Mouse (Mus musculus) embryo, embryonic 11 days (tissue): ENCODE measurements around the gene Psma6.
"Not testable (repeated sequence)": the region's sequence is repeated elsewhere in the genome, so short reads cannot be mapped to it uniquely, and the experiment has no call there.

Source experiments
- DNase-seq: peaks from one replicate; pipeline ENCODE4 v3.0.0-alpha.2; 2015

Psma6 gene

DNA sequence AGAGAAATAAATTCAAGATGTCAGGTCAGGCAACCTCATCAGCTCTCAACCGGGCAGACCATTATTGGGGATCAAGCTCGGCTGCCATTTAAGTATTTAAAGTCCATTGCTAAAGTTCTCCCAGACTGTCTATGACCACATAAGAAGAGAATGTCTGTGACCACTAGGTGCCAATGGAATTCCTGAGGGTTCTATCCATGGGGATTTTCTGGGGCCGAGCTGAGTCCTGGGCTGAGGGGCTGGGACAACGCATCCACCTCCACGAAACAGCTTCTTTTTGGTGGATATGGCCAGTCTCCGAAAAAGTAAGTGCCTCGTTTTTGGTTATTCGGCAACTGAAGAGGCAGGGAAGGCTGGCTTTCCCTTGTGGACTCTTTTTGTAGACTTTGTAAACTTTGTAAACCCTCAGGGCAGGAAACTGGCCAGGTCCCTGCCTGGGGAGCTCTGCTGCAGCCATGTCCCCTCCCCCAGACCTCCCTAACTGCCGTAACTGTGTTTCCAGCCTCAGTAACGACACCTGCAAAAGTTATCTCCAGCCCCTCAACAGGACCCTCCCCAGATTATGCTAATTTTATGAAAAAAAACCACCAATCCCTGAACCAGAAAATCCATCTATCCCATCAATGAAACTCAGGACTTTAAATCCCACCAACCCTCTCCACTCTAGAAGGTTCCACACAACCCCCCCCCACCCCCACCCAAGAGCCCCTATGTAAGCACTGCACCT, at the start of gene Psma6:
Gene Psma6 (plus strand): TSS at position 200 of the 727 bp plus-strand sequence.
- DNase-seq, result no peak

DNA sequence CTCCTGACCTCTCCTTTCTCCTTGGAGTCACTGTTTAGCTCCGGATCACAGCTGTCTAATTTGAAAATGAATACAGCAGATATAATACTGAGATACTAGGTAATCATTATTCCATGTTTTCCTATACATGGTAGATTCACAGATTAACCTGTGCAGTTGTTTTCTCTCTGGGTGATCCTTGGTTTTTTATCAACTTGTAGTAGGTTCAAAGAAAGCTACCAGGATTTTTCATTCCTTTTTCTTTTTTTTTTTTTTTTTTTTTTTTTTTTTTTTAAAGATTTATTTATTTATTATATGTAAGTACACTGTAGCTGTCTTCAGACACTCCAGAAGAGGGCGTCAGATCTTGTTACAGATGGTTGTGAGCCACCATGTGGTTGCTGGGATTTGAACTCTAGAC, 45.5 kb upstream of the Psma6 start:
- not testable (repeated sequence) for DNase-seq

GRCm38 (mm10) chr12:55343045-55343444, 41.0 kb upstream of the Psma6 start:
- DNase-seq, result not testable (repeated sequence)

DNA sequence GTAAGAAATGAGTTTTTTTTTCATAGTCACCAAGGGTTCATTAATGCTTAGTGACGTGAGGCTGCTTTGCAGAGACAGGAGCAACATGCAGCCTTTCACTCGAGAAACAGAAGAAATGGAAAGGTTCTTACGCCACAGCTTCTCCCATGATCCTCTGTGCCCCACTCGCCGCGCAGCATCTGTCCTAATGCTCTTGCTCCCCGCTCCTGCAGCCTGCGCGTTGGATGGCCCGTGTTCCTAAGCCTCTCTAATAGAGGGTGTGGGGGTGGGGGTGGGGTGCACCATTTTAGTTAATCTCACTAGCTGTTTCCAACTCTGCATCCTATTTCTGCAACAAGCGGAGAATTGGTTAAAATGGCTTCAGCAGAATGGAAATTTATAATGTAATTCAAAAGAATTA, 40.0 kb upstream of the Psma6 start:
- DNase-seq, result no peak

- peak; percentile 17 for DNase-seq
Measured at GRCm38 (mm10) chr12:55344583-55344982, 39.4 kb upstream of the Psma6 start.

- DNase-seq, result no peak
Measured at GRCm38 (mm10) chr12:55353423-55353822, 30.6 kb upstream of the Psma6 start.

DNA sequence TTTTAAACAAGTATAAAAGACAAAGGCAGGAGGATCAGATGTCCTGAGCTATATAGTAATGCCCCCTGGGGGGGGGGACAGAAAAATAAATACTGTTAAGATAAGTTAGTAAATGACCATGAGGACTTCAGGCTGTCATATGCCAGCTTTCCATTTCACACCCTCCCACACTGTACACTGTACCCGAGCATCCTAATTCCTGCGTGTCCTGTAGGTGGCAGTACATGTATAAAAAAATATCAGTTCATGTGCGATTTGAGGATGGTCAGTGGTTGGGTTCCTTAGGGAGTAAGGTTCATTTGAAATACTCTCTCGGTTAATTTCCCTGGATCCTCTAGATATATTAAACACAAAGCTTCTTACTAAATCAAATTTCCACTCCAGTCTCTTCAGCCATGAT, 29.1 kb upstream of the Psma6 start:
- peak; percentile 58 for DNase-seq

DNA sequence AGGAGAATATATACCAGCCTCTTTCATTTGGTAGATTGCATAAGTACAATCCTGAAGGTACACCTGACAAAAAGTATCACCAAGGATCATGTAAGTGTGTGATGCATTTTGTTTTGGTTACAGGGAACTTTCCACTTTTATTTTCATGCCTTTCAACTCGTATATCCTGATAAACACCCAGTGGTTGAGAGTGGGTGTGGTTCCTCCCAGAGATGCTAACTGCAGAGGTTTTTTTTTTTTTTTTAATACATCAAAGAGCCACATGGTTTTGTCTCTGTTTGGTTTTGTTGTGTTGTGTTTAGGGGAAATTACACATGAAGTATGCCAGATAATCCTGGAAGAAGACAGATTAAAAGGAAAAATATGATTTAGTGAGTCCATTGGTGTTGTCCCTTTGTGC, 26.7 kb upstream of the Psma6 start:
- no peak for DNase-seq

DNA sequence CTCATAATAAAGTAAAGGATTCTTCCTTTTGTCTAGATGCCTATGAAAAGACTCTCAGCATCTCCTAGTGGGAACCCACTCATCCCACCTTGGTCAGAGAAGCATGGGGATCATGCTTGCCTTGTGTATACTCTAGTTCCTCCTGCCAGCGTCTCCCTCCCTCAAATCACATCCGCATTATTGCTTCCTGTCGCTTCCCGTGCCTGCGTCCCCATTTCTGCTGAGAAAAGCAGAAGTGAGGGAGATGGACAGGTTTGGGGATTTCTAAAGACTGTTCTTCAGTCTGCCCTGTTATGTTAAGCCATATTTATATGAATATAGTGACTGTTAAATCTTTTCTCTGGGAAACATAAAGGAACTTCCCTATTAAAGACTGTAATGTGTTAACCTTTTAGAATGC, 23.1 kb upstream of the Psma6 start:
- no peak for DNase-seq

- no peak for DNase-seq
Measured at GRCm38 (mm10) chr12:55365083-55365482, 18.9 kb upstream of the Psma6 start.

- DNase-seq, result no peak
Measured at GRCm38 (mm10) chr12:55372424-55373055, 11.5 kb upstream of the Psma6 start.

- no peak for DNase-seq
Measured at GRCm38 (mm10) chr12:55376956-55377609, 6.9 kb upstream of the Psma6 start.

DNA sequence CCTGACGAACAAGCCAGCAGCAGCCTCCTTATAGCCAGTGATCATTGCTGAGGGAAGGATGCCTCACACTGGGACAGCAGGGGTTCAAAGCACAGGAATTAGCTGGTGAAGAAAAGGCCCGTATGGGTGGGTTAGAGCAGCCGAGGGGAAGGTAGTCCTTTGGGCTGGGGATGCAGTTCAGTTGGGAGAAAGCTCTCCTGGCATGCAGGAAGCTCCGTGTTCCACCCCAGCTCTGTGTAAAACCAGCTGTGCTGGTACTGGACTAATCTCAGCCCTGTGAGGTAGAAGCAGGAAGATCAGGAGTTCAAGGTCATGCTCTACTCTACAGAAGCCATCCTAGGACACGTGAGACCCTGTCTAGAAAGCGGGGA, 6.4 kb upstream of the Psma6 start:
- DNase-seq, result no peak

DNA sequence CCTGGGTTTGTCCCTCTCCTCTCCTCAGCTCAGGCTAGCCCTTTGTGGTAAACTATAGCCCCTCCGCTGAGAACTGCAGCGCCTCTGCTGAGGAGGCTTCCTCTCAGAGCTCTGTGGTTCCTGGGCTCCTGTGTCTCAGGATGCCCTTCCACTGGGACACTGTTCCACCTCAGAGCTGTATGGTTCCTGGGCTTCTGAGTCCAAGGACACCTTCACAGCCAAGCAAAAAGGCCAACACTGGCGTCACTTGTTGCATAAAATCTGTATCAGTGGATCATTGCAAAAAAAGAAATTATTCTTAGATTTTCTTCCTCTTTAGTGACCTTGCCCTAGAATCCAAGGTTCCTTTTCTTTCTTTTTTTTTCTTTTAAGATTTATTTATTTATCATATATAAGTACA, 804 bp downstream of the Psma6 start:
- DNase-seq, result no peak

DNA sequence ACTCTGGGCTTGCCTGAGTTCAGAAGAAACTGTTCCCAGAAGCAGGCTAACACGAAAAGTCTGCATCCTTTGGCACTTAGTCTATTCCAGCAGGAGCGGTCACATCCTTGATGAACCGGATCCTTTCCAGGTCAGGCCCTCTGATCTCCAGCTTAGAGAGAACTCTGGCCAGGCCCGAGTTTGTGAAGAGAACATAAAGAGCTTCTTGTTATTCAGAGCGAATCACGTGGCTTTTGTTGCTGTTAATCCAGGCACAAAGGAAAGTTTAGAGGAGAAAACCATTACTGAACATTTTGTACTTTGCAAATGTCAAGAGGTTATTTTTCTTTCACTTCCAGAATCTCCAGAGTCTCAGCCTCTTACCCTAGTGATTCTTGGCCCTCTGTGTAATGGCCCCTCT, 1.9 kb downstream of the Psma6 start:
- peak; percentile 49 for DNase-seq

DNA sequence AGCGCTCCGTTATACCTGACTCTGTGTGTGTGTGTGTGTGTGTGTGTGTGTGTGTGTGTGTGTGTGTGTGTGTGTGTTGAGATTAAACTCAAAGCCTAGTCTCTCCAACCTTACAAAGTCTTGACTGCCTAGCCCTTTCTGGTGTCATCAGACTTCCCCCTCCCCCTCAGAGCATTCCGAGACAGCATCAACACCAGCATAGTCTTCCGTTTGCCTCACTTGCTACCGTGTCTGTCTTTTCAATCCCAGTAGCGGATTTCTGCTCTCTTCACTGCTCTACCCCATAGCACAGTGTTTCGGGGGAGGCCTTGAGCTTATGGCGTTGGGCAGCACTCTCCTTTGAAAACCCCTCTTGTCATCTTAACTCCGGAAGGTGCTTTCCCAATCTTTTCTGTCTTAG, 2.4 kb downstream of the Psma6 start:
- DNase-seq, result no peak

GRCm38 (mm10) chr12:55387083-55387787, 3.2 kb downstream of the Psma6 start:
- DNase-seq, result no peak

DNA sequence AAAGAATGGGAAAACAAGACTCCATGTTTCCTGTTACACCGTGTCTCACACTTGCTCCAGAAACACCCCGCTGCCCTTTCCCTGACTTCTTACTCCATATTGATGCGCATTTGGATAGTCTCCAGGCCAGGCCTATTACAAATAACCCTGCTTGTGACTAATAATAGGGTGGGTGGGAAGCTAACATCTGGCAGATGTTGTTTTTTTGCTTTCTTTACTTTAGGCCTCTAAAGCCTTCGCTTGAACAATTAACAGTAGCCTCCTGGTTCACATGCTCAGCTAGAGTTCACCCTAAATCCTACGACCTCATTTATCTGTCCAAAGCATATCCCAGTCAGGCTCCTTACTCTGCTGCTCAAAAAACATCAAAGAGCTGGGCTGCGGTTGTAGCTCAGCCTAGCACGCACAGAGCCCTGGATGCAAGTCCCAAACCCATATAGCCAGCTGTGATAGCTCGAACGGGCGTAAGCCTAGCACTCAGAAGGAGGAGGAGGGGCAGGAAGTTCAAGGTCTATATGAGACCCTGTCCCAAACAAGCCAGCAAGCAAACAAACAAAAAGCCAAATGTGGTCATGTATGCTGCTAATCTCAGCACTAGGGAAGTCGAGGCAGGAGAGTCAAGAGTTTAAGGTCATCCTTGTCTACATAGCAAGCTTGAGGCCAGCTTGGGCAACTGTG, 3.9 kb downstream of the Psma6 start:
- no peak for DNase-seq

DNA sequence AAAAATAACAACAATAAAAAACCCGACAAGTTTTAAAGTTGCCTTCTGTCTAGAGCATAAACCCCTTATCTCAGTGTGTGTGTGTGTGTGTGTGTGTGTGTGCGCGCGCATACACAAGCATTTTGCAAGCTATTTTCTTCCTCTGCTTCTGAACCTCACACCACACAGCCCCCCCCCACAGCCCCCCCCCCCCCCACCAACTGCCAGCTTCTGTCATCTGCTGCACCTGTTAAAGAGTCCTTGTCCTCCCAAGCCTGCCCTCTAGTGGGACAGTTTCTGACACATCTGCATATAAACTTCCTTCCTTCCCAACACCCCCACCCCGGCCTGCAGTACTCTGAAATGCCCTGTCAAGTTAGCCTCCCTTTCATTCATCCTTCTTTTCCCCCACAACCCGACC, 4.5 kb downstream of the Psma6 start:
- peak; percentile 50 for DNase-seq

GRCm38 (mm10) chr12:55389132-55390081, 5.4 kb downstream of the Psma6 start:
- DNase-seq, result no peak

DNA sequence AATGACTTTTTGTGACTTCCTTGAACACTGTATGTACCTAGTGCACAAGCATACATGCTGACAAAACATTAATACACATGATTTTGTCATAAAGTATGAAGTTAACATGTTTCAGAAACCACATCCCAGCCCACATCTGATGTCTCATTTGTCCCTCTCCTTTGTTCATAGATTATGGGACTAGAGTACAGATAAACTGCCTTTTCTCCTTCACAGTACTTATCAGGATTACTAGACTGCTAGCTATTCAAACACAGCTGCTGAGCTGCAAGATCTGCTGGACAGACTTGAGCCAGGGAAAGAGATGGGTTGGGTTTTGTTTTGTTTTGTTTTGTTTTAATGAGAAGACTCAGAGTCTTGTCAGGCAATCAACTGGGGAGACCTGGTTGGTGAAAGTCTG, 8.1 kb downstream of the Psma6 start:
- no peak for DNase-seq
